Mouse (Mus musculus) ES-E14 (cell line): ENCODE measurements around the gene Gnl1. TPM values are rescaled to one million over a fixed set of nuclear protein-coding genes. Genes with fewer than 3 reads are reported as not detected.
"Not testable (repeated sequence)": the region's sequence is repeated elsewhere in the genome, so short reads cannot be mapped to it uniquely, and the experiment has no call there.

Experiments
- DNase-seq: peaks from one replicate; pipeline ENCODE4 v3.0.0-alpha.2; 2013; ENCODE audit warnings: low read depth, low spot score
- H3K27ac ChIP-seq: 2 replicates; pipeline ENCODE4 v1.5.1; 2012; ENCODE audit warnings: low read depth, mild to moderate bottlenecking, low read length, moderate library complexity, mixed read lengths; ENCODE audit not compliant: poor library complexity, insufficient read depth, severe bottlenecking
- H3K36me3 ChIP-seq: 2 replicates; pipeline ENCODE4 v1.6.1; 2012; ENCODE audit warnings: mild to moderate bottlenecking, low read length, moderate library complexity, mixed read lengths; ENCODE audit not compliant: control insufficient read depth, poor library complexity, insufficient read depth, severe bottlenecking
- H3K4me1 ChIP-seq, 2 experiments: fragments of 150-350 bp in 1 of 2; sonication (generic) in 1 of 2; 2 replicates each; pipeline ENCODE4 v1.6.1; 2012; ENCODE audit warnings: low read length in 2 of 2, mild to moderate bottlenecking in 1 of 2, mixed read lengths in 1 of 2; ENCODE audit not compliant: control insufficient read depth in 2 of 2, insufficient read depth in 2 of 2, poor library complexity in 1 of 2
- H3K4me3 ChIP-seq, 2 experiments: fragments of 150-350 bp in 1 of 2; sonication (generic) in 1 of 2; 2 replicates each; pipeline ENCODE4 v1.5.1; 2012; ENCODE audit warnings: low read length in 2 of 2, low read depth in 1 of 2, mild to moderate bottlenecking in 1 of 2, mixed read lengths in 1 of 2; ENCODE audit not compliant: insufficient read depth in 1 of 2, poor library complexity in 1 of 2, severe bottlenecking in 1 of 2
- H3K9ac ChIP-seq: 2 replicates; pipeline ENCODE4 v1.6.1; 2012; ENCODE audit warnings: low read depth, mild to moderate bottlenecking, low read length, mixed read lengths; ENCODE audit not compliant: poor library complexity, insufficient read depth, severe bottlenecking
- H3K9me3 ChIP-seq: fragments of 150-350 bp; sonication (generic); 2 replicates; pipeline ENCODE4 v1.6.1; 2012; ENCODE audit warnings: low read depth, mild to moderate bottlenecking, low read length; ENCODE audit not compliant: control insufficient read depth, insufficient read depth
- CHD2 ChIP-seq: IDR thresholded peaks from 2 replicates; pipeline ENCODE4 v1.6.1; 2014; ENCODE audit warnings: mild to moderate bottlenecking, low read depth, low read length, inconsistent platforms
- HCFC1 ChIP-seq: IDR thresholded peaks from 2 replicates; pipeline ENCODE4 v1.6.1; 2012; ENCODE audit warnings: low read length, inconsistent platforms, borderline replicate concordance; ENCODE audit not compliant: insufficient read depth
- MAFK ChIP-seq: IDR thresholded peaks from 2 replicates; pipeline ENCODE4 v1.6.1; 2014; ENCODE audit warnings: mild to moderate bottlenecking, low read depth, low read length, inconsistent platforms; ENCODE audit not compliant: insufficient read depth
- ZC3H11A ChIP-seq: IDR thresholded peaks from 2 replicates; pipeline ENCODE4 v1.6.1; 2012; ENCODE audit warnings: low read depth, mild to moderate bottlenecking, inconsistent platforms, low read length, borderline replicate concordance
- ZNF384 ChIP-seq: IDR thresholded peaks from 2 replicates; pipeline ENCODE4 v1.6.1; 2012; ENCODE audit warnings: low read depth, low read length, inconsistent platforms
- in situ Hi-C, 2 experiments: fragments of 600-800 bp; cut with MboI; formaldehyde crosslinking; loops; one replicate each; pipeline ENCODE4 v1.15.1; 2025; ENCODE audit warnings: low sequenced_read_pairs in 2 of 2, inconsistent platforms in 1 of 2; ENCODE audit not compliant: unreplicated experiment in 2 of 2
- total RNA-seq: library from RNA; depleted of rRNA; stranded (reverse); fragments of 300-350 nt; gene quantifications from 2 replicates; pipeline ENCODE4 v1.2.3, GENCODE M21; 2012; rRNA removed

Gnl1 gene
- total RNA-seq, result 51.6 and 64.1 TPM in 2 replicates

- TF ChIP-seq HCFC1 (peak; percentile 67; the same call in 1 of the 2 replicates), CHD2 (no peak)
- H3K36me3 ChIP-seq, result peaks cover 23% of the 10 kb centered on the region
- H3K4me3 ChIP-seq, result peak within 1 kb of the TSS; percentile 91 to 93
- H3K27ac ChIP-seq, result peak within 1 kb of the TSS; percentile 89
- in situ Hi-C loops, result loop anchor here in 1 of 2 experiments (25.0 kb wide), 1 partner anchor 133 kb away; the partner anchor contains the start of gene Gm19684
- H3K4me1 ChIP-seq, result peaks cover 0 to 13% of the 10 kb centered on the region in 2 experiments; a peak in 2 of 4 replicates
- peak within 1 kb of the TSS; percentile 88 for H3K9ac ChIP-seq
- peak; percentile 91 for DNase-seq
- no peaks in the 10 kb centered on the region for H3K9me3 ChIP-seq
Observed at GRCm38 (mm10) chr17:35979401-35980362, at the start of gene Gnl1, which contains the start of gene Prr3. Gnl1 (plus strand) TSS chr17:35979851. Prr3 (minus strand) TSS chr17:35980236.

DNA sequence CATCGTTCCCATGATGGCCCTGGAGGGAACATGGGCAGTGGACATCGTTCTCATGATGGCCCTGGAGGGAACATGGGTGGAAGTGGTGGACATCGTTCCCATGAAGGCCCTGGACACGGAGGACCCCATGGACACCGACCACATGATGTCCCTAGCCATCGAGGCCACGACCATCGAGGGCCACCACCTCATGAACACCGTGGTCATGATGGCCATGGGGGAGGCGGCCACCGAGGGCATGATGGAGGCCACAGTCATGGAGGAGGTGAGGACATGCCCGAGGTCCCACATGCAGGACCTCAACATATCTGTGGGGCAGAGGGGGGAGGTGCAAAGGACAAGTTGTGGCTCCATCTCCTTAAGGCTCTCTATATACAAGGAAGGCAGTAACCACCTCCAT is 49.0 kb upstream of the Gnl1 start:
- H3K36me3 ChIP-seq, result peaks cover 49% of the 10 kb centered on the region
- no peak for DNase-seq

DNA sequence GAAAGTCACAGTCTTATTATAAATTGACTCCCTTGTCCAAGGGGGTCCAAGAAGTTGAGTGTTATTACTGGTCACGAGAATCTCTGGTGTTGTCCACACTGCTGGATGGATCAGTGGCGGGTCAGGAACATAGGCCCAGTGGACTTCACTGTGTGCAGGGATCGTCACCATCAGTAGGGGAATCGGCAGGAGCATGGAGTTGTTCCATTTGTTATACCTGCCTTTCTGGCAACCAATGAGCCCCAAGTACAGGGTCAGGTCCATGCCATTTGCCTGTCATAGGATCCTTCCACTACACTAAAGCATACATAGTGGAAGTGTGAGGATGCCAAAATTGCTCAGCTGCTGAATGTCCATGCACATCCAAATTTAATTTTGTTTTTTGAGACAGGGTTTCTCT is 47.0 kb upstream of the Gnl1 start:
- H3K9ac ChIP-seq, result no peak overlapping the region
- no peak overlapping the region for H3K27ac ChIP-seq
- H3K9me3 ChIP-seq, result no peaks in the 10 kb centered on the region
- H3K4me3 ChIP-seq, result no peak overlapping the region
- no peak for DNase-seq
- in situ Hi-C loops, result no loop called here
- H3K36me3 ChIP-seq, result peaks cover 36% of the 10 kb centered on the region
- TF ChIP-seq HCFC1 (no peak), MAFK (no peak), ZNF384 (no peak)
- H3K4me1 ChIP-seq, result no peaks in the 10 kb centered on the region

More for the DNA sequence above, 49.0 kb upstream of the Gnl1 start:
- in situ Hi-C loops, result no loop called here
- H3K9me3 ChIP-seq, result no peaks in the 10 kb centered on the region
- H3K4me3 ChIP-seq, result no peak overlapping the region
- no peak for TF ChIP-seq MAFK
- TF ChIP-seq HCFC1, result no peak
- TF ChIP-seq CHD2, result no peak
- no peak for TF ChIP-seq ZNF384
- no peak for TF ChIP-seq ZC3H11A
- H3K27ac ChIP-seq, result no peak overlapping the region
- no peaks in the 10 kb centered on the region; a peak in 1 of 4 replicates for H3K4me1 ChIP-seq
- no peak overlapping the region for H3K9ac ChIP-seq

GRCm38 (mm10) chr17:35935763-35936162 is 43.9 kb upstream of the Gnl1 start:
- peak overlapping the region; percentile 85 for H3K27ac ChIP-seq
- H3K36me3 ChIP-seq, H3K4me1 ChIP-seq, DNase-seq, H3K9me3 ChIP-seq, in situ Hi-C loops: not testable (repeated sequence)
- peak overlapping the region; percentile 51 to 76 for H3K4me3 ChIP-seq
- H3K9ac ChIP-seq, result peak overlapping the region; percentile 85
